Mouse (Mus musculus) heart, embryonic 15.5 days (tissue): ENCODE data around the gene Gm11568. TPM values are rescaled to one million over a fixed set of nuclear protein-coding genes. Genes with fewer than 3 reads are reported as not detected.

Experiments
- ATAC-seq: fragments of 200-750 bp; cut with Nextera tagmentation; replicated peaks from 2 replicates; pipeline ENCODE4 v1.8.0; 2017; ENCODE audit warnings: low read depth, moderate TSS enrichment; ENCODE audit not compliant: insufficient number of reproducible peaks, insufficient read depth, low FRiP score
- H3K27ac ChIP-seq: fragments of 300-500 bp; sonication (generic); 2 replicates; pipeline ENCODE4 v1.5.1; 2015; ENCODE audit warnings: mild to moderate bottlenecking, inconsistent platforms
- H3K27me3 ChIP-seq: fragments of 300-500 bp; sonication (generic); 2 replicates; pipeline ENCODE4 v1.6.1; 2015; ENCODE audit warnings: inconsistent platforms
- H3K36me3 ChIP-seq: fragments of 300-500 bp; sonication (generic); 2 replicates; pipeline ENCODE4 v1.6.1; 2015; ENCODE audit warnings: mild to moderate bottlenecking, inconsistent platforms
- H3K4me1 ChIP-seq: fragments of 300-500 bp; sonication (generic); replicated peaks from 2 replicates; pipeline ENCODE4 v1.6.1; 2015; ENCODE audit warnings: inconsistent platforms
- H3K4me2 ChIP-seq: fragments of 300-500 bp; sonication (generic); 2 replicates; pipeline ENCODE4 v1.6.1; 2015; ENCODE audit warnings: inconsistent platforms, mild to moderate bottlenecking, moderate library complexity
- H3K4me3 ChIP-seq: fragments of 300-500 bp; sonication (generic); 2 replicates; pipeline ENCODE4 v1.5.1; 2015; ENCODE audit warnings: mild to moderate bottlenecking, inconsistent platforms
- H3K9ac ChIP-seq: fragments of 300-500 bp; sonication (generic); 2 replicates; pipeline ENCODE4 v1.6.1; 2015; ENCODE audit warnings: mild to moderate bottlenecking, inconsistent platforms
- H3K9me3 ChIP-seq: fragments of 300-500 bp; sonication (generic); replicated peaks from 2 replicates; pipeline ENCODE4 v1.6.1; 2016; ENCODE audit warnings: inconsistent platforms
- WGBS: fragments of 180-500 bp; shearing (Covaris S2); methylation state at CpG from one replicate; pipeline ENCODE4 v1.1.7; 2015; ENCODE audit warnings: mixed read lengths; 5-methylcytosine and 5-hydroxymethylcytosine counted together
- polyA plus RNA-seq: library from polyadenylated mRNA; unstranded; fragments of >200 nt; fragmentation: Nextera tagmentation; extraction: Ambion mirVana; gene quantifications from 2 replicates; pipeline ENCODE4 v1.2.1, GENCODE M21; 2015

Gm11568 gene
- polyA plus RNA-seq, 1 experiment from 2014 or later, result not detected

DNA sequence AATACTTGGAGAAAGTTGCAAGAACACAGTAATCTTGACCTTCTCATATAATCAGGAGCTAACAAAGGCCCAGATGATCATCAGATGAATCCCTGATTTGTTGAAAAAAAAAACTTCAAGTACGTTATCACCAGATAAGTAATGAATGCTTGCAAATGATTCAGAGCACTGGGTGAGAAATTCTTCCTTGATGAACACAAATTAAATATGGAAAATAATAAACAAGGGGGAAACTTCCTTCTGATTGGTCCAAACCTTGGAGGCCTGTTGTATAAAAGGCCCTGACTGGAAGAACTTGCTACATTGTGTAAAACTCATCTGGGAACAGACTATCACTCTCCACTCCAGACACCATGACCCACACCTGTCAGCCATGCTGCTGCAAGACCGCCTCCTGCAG lies 49.9 kb downstream of the Gm11568 start, which contains the start of gene Krtap31-1:
Gene Krtap31-1, plus strand, starts transcription at position 301 of the 400 bp plus-strand sequence.
- Histone ChIP-seq H3K4me3 (no peak within 1 kb of the TSS), H3K27me3 (no peaks in the 10 kb centered on the region), H3K4me1 (no peaks in the 10 kb centered on the region), H3K9ac (no peak within 1 kb of the TSS), H3K36me3 (no peaks in the 10 kb centered on the region), H3K4me2 (no peak within 1 kb of the TSS), H3K27ac (no peak within 1 kb of the TSS), H3K9me3 (no peaks in the 10 kb centered on the region)
- ATAC-seq, result no peak
- 73% methylated on average over 2 of the region's 2 CpGs for WGBS

Other genes with a start within 250 kb of the Gm11568 start
- not detected in 2 replicates for gene Gm11937, start 247.7 kb upstream of the Gm11568 start, polyA plus RNA-seq
- not detected in 2 replicates for gene Krtap2-4, start 243.1 kb upstream of the Gm11568 start, polyA plus RNA-seq
- not detected in 2 replicates for gene Gm11562, start 237.5 kb upstream of the Gm11568 start, polyA plus RNA-seq
- not detected in 2 replicates for gene Krtap4-1, start 229.7 kb upstream of the Gm11568 start, polyA plus RNA-seq
- not detected in 2 replicates for gene Krtap4-2, start 222.8 kb upstream of the Gm11568 start, polyA plus RNA-seq
- not detected in 2 replicates for gene Krtap4-7, start 213.8 kb upstream of the Gm11568 start, polyA plus RNA-seq
- not detected in 2 replicates for gene Gm11555, start 207.7 kb upstream of the Gm11568 start, polyA plus RNA-seq
- gene Gm11563, start 199.0 kb upstream of the Gm11568 start, polyA plus RNA-seq, result not detected in 2 replicates
- not detected in 2 replicates for gene Krtap4-6, start 192.0 kb upstream of the Gm11568 start, polyA plus RNA-seq
- not detected in 2 replicates for gene Gm14190, start 167.2 kb upstream of the Gm11568 start, polyA plus RNA-seq
- not detected in 2 replicates for gene Gm14180, start 123.6 kb upstream of the Gm11568 start, polyA plus RNA-seq
- gene Gm11595, start 85.0 kb upstream of the Gm11568 start, polyA plus RNA-seq, result not detected in 2 replicates
- gene Krtap4-8, start 77.2 kb upstream of the Gm11568 start, polyA plus RNA-seq, result not detected in 2 replicates
- gene Krtap4-9, start 72.7 kb upstream of the Gm11568 start, polyA plus RNA-seq, result not detected in 2 replicates
- gene Gm11596, start 64.5 kb upstream of the Gm11568 start, polyA plus RNA-seq, result not detected in 2 replicates
- gene Gm11569, start 59.0 kb upstream of the Gm11568 start, polyA plus RNA-seq, result not detected in 2 replicates
- not detected in 2 replicates for gene Gm11554, start 53.5 kb upstream of the Gm11568 start, polyA plus RNA-seq
- gene Krtap4-13, start 48.0 kb upstream of the Gm11568 start, polyA plus RNA-seq, result not detected in 2 replicates
- gene Gm11564, start 42.3 kb upstream of the Gm11568 start, polyA plus RNA-seq, result not detected in 2 replicates
- gene 2300003K06Rik, start 19.9 kb upstream of the Gm11568 start, polyA plus RNA-seq, result not detected in 2 replicates
- gene Krtap4-16, start 6.3 kb upstream of the Gm11568 start, polyA plus RNA-seq, result not detected in 2 replicates
- not detected in 2 replicates for gene Gm11559, start 6.6 kb downstream of the Gm11568 start, polyA plus RNA-seq
- not detected in 2 replicates for gene Krtap9-1, start 15.5 kb downstream of the Gm11568 start, polyA plus RNA-seq
- not detected in 2 replicates for gene Gm11567, start 21.3 kb downstream of the Gm11568 start, polyA plus RNA-seq
- gene Krtap31-1, start 50.0 kb downstream of the Gm11568 start, polyA plus RNA-seq, result not detected in 2 replicates
- gene Gm11565, start 56.8 kb downstream of the Gm11568 start, polyA plus RNA-seq, result not detected in 2 replicates
- gene Krtap31-2, start 78.4 kb downstream of the Gm11568 start, polyA plus RNA-seq, result not detected in 2 replicates
- gene Krtap9-5, start 90.6 kb downstream of the Gm11568 start, polyA plus RNA-seq, result not detected in 2 replicates
- not detected in 2 replicates for gene Krtap29-1, start 121.1 kb downstream of the Gm11568 start, polyA plus RNA-seq
- not detected in 2 replicates for gene Krtap16-1, start 128.7 kb downstream of the Gm11568 start, polyA plus RNA-seq
- 0.76 TPM in 1 of 2 replicates, not detected in the other for gene Krtap17-1, start 136.1 kb downstream of the Gm11568 start, polyA plus RNA-seq
- gene Krt33a, start 158.3 kb downstream of the Gm11568 start, polyA plus RNA-seq, result not detected in 2 replicates
- gene Krt33b, start 172.0 kb downstream of the Gm11568 start, polyA plus RNA-seq, result 0.09 TPM in 1 of 2 replicates, not detected in the other
- gene Krt34, start 183.6 kb downstream of the Gm11568 start, polyA plus RNA-seq, result not detected in 2 replicates
- not detected in 2 replicates for gene Krt31, start 192.6 kb downstream of the Gm11568 start, polyA plus RNA-seq
- gene Krt32, start 230.3 kb downstream of the Gm11568 start, polyA plus RNA-seq, result not detected in 2 replicates
- gene Krt35, start 238.3 kb downstream of the Gm11568 start, polyA plus RNA-seq, result not detected in 2 replicates
- 0.10 TPM in 1 of 2 replicates, not detected in the other for gene Krt36, start 247.7 kb downstream of the Gm11568 start, polyA plus RNA-seq